Mouse (Mus musculus): ENCODE measurements around the gene Zfp987. TPM values are rescaled to one million over a fixed set of nuclear protein-coding genes. Genes with fewer than 3 reads are reported as not detected.
"Not testable (repeated sequence)": the region's sequence is repeated elsewhere in the genome, so short reads cannot be mapped to it uniquely, and the experiment has no call there.

Gene Zfp987
- polyA plus RNA-seq, 1 experiment from 2014 or later = 0.37 TPM

GRCm38 (mm10) chr4:146167202-146167832 is 70.2 kb downstream of the Zfp987 start:
- H3K9me3 ChIP-seq (ENCODE audit: control insufficient read depth) = peaks cover 11% of the 10 kb centered on the region
- not testable (repeated sequence) for H3K27me3 ChIP-seq (replicated peaks; ENCODE audit: control insufficient read depth, insufficient read depth, low read length); H3K27ac ChIP-seq (ENCODE audit: low read depth, low read length); H3K4me3 ChIP-seq (ENCODE audit: low read depth, low read length); H3K4me2 ChIP-seq (replicated peaks; ENCODE audit: low read depth); H3K4me1 ChIP-seq (replicated peaks; ENCODE audit: control insufficient read depth, insufficient read depth, low read length); H3K9ac ChIP-seq (ENCODE audit: low read depth, low read length); H3K36me3 ChIP-seq (ENCODE audit: control insufficient read depth, insufficient read depth)
- ATAC-seq = peak; percentile 26; the same call in 1 of the 2 replicates
- WGBS = 77% methylated on average over 3 of the region's 3 CpGs

- H3K4me3 ChIP-seq (ENCODE audit: low read depth, low read length); H3K27me3 ChIP-seq (replicated peaks; ENCODE audit: control insufficient read depth, insufficient read depth, low read length); H3K4me2 ChIP-seq (replicated peaks; ENCODE audit: low read depth); H3K4me1 ChIP-seq (replicated peaks; ENCODE audit: control insufficient read depth, insufficient read depth, low read length); H3K36me3 ChIP-seq (ENCODE audit: control insufficient read depth, insufficient read depth); H3K27ac ChIP-seq (ENCODE audit: low read depth, low read length); H3K9ac ChIP-seq (ENCODE audit: low read depth, low read length): not testable (repeated sequence)
- ATAC-seq = peak; percentile 50
- WGBS = 80% methylated on average over 10 of the region's 10 CpGs
- H3K9me3 ChIP-seq (ENCODE audit: control insufficient read depth) = peaks cover 11% of the 10 kb centered on the region
Measured at GRCm38 (mm10) chr4:146167879-146168532, 70.9 kb downstream of the Zfp987 start.

- H3K4me1 ChIP-seq (replicated peaks; ENCODE audit: control insufficient read depth, insufficient read depth, low read length); H3K27ac ChIP-seq (ENCODE audit: low read depth, low read length); H3K9ac ChIP-seq (ENCODE audit: low read depth, low read length); H3K4me2 ChIP-seq (replicated peaks; ENCODE audit: low read depth); H3K4me3 ChIP-seq (ENCODE audit: low read depth, low read length); H3K27me3 ChIP-seq (replicated peaks; ENCODE audit: control insufficient read depth, insufficient read depth, low read length); H3K36me3 ChIP-seq (ENCODE audit: control insufficient read depth, insufficient read depth): not testable (repeated sequence)
- peaks cover 17% of the 10 kb centered on the region for H3K9me3 ChIP-seq (ENCODE audit: control insufficient read depth)
- peak; percentile 53 for ATAC-seq
- WGBS = no CpG with 5 or more reads among the region's 2 CpGs
Measured at GRCm38 (mm10) chr4:146168730-146169215, 71.7 kb downstream of the Zfp987 start.

GRCm38 (mm10) chr4:146173378-146174226 is 76.5 kb downstream of the Zfp987 start:
- not testable (repeated sequence) for H3K36me3 ChIP-seq (ENCODE audit: control insufficient read depth, insufficient read depth); H3K4me2 ChIP-seq (replicated peaks; ENCODE audit: low read depth); H3K27me3 ChIP-seq (replicated peaks; ENCODE audit: control insufficient read depth, insufficient read depth, low read length); H3K27ac ChIP-seq (ENCODE audit: low read depth, low read length); H3K4me1 ChIP-seq (replicated peaks; ENCODE audit: control insufficient read depth, insufficient read depth, low read length); H3K4me3 ChIP-seq (ENCODE audit: low read depth, low read length); H3K9ac ChIP-seq (ENCODE audit: low read depth, low read length)
- WGBS = 52% methylated on average over 3 of the region's 4 CpGs
- ATAC-seq = peak; percentile 54
- H3K9me3 ChIP-seq (ENCODE audit: control insufficient read depth) = peaks cover 10% of the 10 kb centered on the region

Other genes starting within 250 kb of the Zfp987 start
- gene Zfp986, start 228.5 kb upstream of the Zfp987 start, polyA plus RNA-seq (2015; fragmentation: Nextera tagmentation; extraction: Ambion mirVana) = not detected in 2 replicates
- not detected in 2 replicates for gene Zfp600, start 59.5 kb downstream of the Zfp987 start, polyA plus RNA-seq (2015; fragmentation: Nextera tagmentation; extraction: Ambion mirVana)